Mouse (Mus musculus): ENCODE measurements around the gene Bak1. TPM values are rescaled to one million over a fixed set of nuclear protein-coding genes. Genes with fewer than 3 reads are reported as not detected.
A peak's percentile ranks its signal among the peaks of the same experiment; 100 is the strongest.

Gene Bak1
- polyA plus RNA-seq, 1 experiment from 2014 or later, result 8.1 TPM

DNA sequence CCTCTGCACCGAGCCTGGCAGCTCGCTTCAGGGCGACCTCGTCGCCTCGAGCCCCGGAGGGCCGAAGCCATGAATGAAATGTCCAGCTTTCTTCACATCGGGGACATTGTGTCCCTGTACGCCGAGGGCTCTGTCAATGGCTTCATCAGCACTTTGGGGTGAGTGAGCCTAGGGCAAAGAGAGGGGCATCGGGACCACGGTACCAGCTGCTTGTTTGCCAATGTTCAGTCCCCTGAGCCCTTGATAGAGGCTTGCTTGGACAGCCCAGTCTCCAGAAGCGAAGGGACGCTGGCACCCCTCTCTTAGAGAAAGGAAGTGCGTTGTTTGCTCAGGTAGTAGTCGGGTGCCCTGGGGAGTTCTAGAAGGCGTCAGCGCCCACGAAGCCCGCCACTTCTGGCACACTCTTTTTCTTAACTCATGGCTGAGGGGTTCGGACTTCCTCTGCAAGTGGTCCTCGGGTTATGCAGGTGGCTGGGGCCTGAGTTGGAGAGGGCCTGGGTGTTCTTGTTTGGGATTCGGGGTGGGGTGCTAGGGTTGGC, 28.8 kb upstream of the Bak1 start:
- Histone ChIP-seq H3K27me3 (ENCODE audit: control insufficient read depth, insufficient read depth, low read depth, low read length) (peaks cover 3% of the 10 kb centered on the region; the same call in 1 of the 2 replicates), H3K9me3 (ENCODE audit: control insufficient read depth, low read length) (0 out of 2 replicates have a peak, but pooled peaks cover 3% of the 10 kb centered on the region), H3K36me3 (ENCODE audit: control insufficient read depth, insufficient read depth, low read length) (no peaks in the 10 kb centered on the region), H3K9ac (ENCODE audit: low read length) (peak overlapping the region; percentile 84), H3K27ac (ENCODE audit: low read length) (peak overlapping the region; percentile 98), H3K4me3 (ENCODE audit: low read length) (peak overlapping the region; percentile 81), H3K4me2 (ENCODE audit: low read depth, low read length) (peak overlapping the region; percentile 99), H3K4me1 (replicated peaks; ENCODE audit: control insufficient read depth, insufficient read depth, low read length) (peaks cover 28% of the 10 kb centered on the region)
- peak; percentile 8; the same call in 1 of the 2 replicates for ATAC-seq (ENCODE audit: low read depth)
- 2% methylated on average over 24 of the region's 24 CpGs for WGBS

DNA sequence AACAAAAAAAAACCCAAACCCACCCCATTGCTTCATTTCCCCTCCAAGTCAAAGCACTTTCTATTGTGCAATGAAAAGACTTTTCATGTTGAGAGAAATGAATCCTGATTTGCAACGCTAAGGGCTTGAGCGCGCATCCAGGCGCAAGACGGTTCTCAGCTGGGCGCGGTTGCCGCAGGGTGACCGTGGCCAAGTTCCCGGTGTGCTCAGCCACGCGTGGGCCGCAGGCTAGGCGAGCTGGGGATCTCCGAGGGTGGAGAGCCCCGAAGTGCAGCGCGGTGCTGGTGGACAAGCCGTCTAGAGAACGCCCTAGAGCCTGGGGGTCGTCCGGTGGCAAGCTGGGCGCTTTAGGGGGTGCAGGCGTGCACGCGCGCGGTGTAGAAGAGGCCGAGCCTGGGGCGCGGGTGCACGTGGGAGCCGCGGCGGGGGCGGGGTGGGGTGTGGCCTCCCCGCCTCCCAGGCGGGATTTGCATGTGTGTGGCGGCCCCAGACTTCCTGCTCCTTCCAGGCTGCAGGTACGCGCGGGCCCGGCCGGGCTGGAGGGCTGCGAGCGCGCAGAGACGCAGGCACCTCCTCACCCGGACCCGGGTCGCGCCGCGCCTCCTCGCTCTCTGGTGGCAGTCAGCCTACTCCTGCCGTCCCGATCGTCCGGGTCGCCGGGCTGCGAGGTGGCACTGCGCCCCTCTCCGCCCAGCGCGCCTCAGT, 28.2 kb upstream of the Bak1 start, which contains the start of gene Itpr3:
Gene Itpr3, plus strand, starts transcription at position 493 of the 705 bp plus-strand sequence.
- ATAC-seq (ENCODE audit: low read depth), result peak; percentile 83
- under 1% methylated on average over 57 of the region's 66 CpGs for WGBS
- H3K4me1 ChIP-seq (replicated peaks; ENCODE audit: control insufficient read depth, insufficient read depth, low read length), result peaks cover 29% of the 10 kb centered on the region

DNA sequence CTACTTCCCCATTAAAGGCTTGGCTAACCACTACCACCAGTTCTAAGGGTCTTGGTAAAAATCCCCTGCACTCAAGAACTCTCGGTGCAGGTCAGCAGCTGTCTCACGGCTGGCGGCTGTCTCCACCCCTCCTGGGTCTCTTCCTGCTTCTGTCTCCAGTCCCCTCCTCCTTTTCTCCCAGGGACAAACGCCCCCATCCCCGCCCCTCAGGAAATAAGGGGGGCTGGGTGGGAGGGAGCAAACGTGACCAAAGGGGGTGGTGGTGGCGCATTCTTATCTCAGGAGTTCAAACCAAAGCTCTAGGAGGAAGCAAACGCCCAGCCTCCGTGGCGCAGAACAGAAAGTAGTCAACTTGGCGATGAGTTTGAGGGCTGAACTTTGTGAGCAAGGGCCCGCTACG, 27.4 kb upstream of the Bak1 start:
- H3K4me3 ChIP-seq (ENCODE audit: low read length), result peak overlapping the region; percentile 81
- no peaks in the 10 kb centered on the region for H3K9me3 ChIP-seq (ENCODE audit: control insufficient read depth, low read length)
- H3K4me1 ChIP-seq (replicated peaks; ENCODE audit: control insufficient read depth, insufficient read depth, low read length), result peaks cover 32% of the 10 kb centered on the region
- peaks cover 3% of the 10 kb centered on the region; the same call in 1 of the 2 replicates for H3K27me3 ChIP-seq (ENCODE audit: control insufficient read depth, insufficient read depth, low read depth, low read length)
- peak overlapping the region; percentile 99 for H3K4me2 ChIP-seq (ENCODE audit: low read depth, low read length)
- H3K27ac ChIP-seq (ENCODE audit: low read length), result peak overlapping the region; percentile 98
- H3K36me3 ChIP-seq (ENCODE audit: control insufficient read depth, insufficient read depth, low read length), result no peaks in the 10 kb centered on the region
- peak overlapping the region; percentile 84 for H3K9ac ChIP-seq (ENCODE audit: low read length)
- under 1% methylated on average over 13 of the region's 13 CpGs for WGBS
- peak; percentile 82 for ATAC-seq (ENCODE audit: low read depth)

More for the DNA sequence above, 28.2 kb upstream of the Bak1 start, which contains the start of gene Itpr3:
- Histone ChIP-seq H3K9me3 (ENCODE audit: control insufficient read depth, low read length) (0 out of 2 replicates have a peak, but pooled peaks cover 3% of the 10 kb centered on the region), H3K4me2 (ENCODE audit: low read depth, low read length) (peak within 1 kb of the TSS; percentile 99), H3K4me3 (ENCODE audit: low read length) (peak within 1 kb of the TSS; percentile 81), H3K9ac (ENCODE audit: low read length) (peak within 1 kb of the TSS; percentile 84), H3K27ac (ENCODE audit: low read length) (peak within 1 kb of the TSS; percentile 98), H3K36me3 (ENCODE audit: control insufficient read depth, insufficient read depth, low read length) (no peaks in the 10 kb centered on the region), H3K27me3 (ENCODE audit: control insufficient read depth, insufficient read depth, low read depth, low read length) (peaks cover 3% of the 10 kb centered on the region; the same call in 1 of the 2 replicates)

DNA sequence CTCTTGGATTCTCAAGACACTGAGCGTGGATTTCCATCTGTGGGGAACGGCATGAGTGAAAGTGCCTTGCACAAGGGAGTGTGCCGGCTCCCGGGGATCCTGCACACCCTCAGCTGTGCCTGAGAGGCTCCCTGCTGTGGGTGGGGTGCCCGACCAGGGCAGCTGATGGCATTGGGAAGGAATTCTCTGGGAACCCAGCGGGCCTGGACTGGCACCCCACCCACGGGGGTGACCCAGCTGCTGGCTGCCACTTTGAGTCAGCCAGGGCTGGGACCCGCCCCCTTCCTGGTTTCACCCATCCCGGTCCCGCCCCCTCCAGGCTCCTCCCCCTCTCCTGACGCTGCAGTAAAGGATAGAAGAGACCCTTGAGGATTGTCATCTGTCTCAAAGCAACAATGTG, 22.7 kb upstream of the Bak1 start:
- Histone ChIP-seq H3K9ac (ENCODE audit: low read length) (no peak overlapping the region), H3K36me3 (ENCODE audit: control insufficient read depth, insufficient read depth, low read length) (no peaks in the 10 kb centered on the region), H3K27me3 (ENCODE audit: control insufficient read depth, insufficient read depth, low read depth, low read length) (no peaks in the 10 kb centered on the region), H3K9me3 (ENCODE audit: control insufficient read depth, low read length) (no peaks in the 10 kb centered on the region), H3K4me1 (replicated peaks; ENCODE audit: control insufficient read depth, insufficient read depth, low read length) (peaks cover 14% of the 10 kb centered on the region; the same call in 1 of the 2 replicates), H3K4me2 (ENCODE audit: low read depth, low read length) (peak overlapping the region; percentile 45), H3K27ac (ENCODE audit: low read length) (no peak overlapping the region), H3K4me3 (ENCODE audit: low read length) (no peak overlapping the region)
- 23% methylated on average over 11 of the region's 11 CpGs for WGBS
- peak; percentile 24; the same call in 1 of the 2 replicates for ATAC-seq (ENCODE audit: low read depth)

DNA sequence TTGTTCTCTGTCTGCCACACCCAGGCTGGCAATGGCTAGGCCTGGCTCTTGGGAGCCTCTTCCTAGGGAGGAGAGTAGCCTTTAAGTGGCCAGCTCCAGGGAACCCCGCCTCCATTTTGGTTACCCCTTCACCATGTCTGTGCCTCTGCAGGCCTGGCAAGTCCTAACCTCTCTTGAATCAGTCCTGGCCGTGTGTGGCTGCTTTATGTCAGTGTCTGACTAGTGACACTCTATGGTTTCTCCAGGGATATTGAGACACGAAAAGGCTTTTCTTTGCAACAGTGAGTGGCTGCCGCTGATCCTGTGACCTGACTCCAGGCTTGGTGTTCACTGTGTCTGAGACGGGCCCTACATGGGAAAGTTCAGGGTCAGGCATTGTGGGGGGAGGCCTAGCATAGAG, 22.0 kb upstream of the Bak1 start:
- 60% methylated on average over 5 of the region's 5 CpGs for WGBS
- ATAC-seq (ENCODE audit: low read depth), result no peak
- H3K4me1 ChIP-seq (replicated peaks; ENCODE audit: control insufficient read depth, insufficient read depth, low read length), result peaks cover 13% of the 10 kb centered on the region; the same call in 1 of the 2 replicates
- H3K27ac ChIP-seq (ENCODE audit: low read length), result no peak overlapping the region
- H3K9me3 ChIP-seq (ENCODE audit: control insufficient read depth, low read length), result no peaks in the 10 kb centered on the region
- no peak overlapping the region for H3K9ac ChIP-seq (ENCODE audit: low read length)
- H3K4me3 ChIP-seq (ENCODE audit: low read length), result no peak overlapping the region
- no peaks in the 10 kb centered on the region for H3K36me3 ChIP-seq (ENCODE audit: control insufficient read depth, insufficient read depth, low read length)
- no peak overlapping the region for H3K4me2 ChIP-seq (ENCODE audit: low read depth, low read length)
- no peaks in the 10 kb centered on the region for H3K27me3 ChIP-seq (ENCODE audit: control insufficient read depth, insufficient read depth, low read depth, low read length)

DNA sequence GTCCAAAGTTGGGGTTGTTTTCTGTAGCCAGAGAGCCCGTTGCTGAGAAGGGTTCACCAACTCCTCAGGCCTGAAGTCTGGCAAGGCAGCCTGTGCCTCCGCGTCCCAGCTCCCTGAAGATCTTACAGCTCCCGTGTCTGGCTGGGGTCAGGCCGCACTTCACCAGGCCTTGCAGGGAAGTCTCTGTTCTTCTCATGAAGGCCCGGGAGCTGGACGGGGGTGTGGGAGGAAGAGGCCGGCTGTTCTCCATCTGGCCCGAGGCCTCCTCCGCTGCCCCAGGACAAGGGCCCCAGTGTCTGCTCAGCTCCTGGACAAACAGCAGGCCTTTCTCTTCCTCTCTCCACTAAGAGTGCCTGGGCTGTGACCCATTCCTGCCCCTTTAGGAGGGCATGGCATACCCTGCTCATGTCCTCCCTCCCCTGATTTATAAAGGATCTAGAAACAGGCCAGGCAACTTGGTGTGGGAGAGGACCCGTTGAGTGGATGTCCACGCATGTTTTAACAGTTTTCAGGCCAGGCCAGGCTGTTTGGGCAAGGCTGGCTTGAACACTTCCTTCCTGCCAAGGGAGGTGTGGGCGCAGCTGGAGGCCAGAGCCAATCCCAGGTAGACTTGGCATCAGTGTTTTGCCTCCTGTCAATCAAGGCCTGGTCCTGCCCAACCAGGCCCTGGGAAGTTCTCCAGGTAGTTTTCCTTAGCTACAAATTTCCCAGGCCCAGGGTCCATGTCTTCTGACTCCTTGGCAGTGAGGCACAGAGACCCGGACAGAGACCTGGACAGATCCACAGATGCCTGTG, 19.8 kb upstream of the Bak1 start:
- H3K27ac ChIP-seq (ENCODE audit: low read length), result peak overlapping the region; percentile 61
- H3K4me3 ChIP-seq (ENCODE audit: low read length), result no peak overlapping the region
- ATAC-seq (ENCODE audit: low read depth), result peak; percentile 26; the same call in 1 of the 2 replicates
- peak overlapping the region; percentile 52 for H3K9ac ChIP-seq (ENCODE audit: low read length)
- 40% methylated on average over 14 of the region's 14 CpGs for WGBS
- no peaks in the 10 kb centered on the region for H3K36me3 ChIP-seq (ENCODE audit: control insufficient read depth, insufficient read depth, low read length)
- peaks cover 11% of the 10 kb centered on the region; the same call in 1 of the 2 replicates for H3K4me1 ChIP-seq (replicated peaks; ENCODE audit: control insufficient read depth, insufficient read depth, low read length)
- no peak overlapping the region for H3K4me2 ChIP-seq (ENCODE audit: low read depth, low read length)
- no peaks in the 10 kb centered on the region for H3K27me3 ChIP-seq (ENCODE audit: control insufficient read depth, insufficient read depth, low read depth, low read length)
- no peaks in the 10 kb centered on the region for H3K9me3 ChIP-seq (ENCODE audit: control insufficient read depth, low read length)

DNA sequence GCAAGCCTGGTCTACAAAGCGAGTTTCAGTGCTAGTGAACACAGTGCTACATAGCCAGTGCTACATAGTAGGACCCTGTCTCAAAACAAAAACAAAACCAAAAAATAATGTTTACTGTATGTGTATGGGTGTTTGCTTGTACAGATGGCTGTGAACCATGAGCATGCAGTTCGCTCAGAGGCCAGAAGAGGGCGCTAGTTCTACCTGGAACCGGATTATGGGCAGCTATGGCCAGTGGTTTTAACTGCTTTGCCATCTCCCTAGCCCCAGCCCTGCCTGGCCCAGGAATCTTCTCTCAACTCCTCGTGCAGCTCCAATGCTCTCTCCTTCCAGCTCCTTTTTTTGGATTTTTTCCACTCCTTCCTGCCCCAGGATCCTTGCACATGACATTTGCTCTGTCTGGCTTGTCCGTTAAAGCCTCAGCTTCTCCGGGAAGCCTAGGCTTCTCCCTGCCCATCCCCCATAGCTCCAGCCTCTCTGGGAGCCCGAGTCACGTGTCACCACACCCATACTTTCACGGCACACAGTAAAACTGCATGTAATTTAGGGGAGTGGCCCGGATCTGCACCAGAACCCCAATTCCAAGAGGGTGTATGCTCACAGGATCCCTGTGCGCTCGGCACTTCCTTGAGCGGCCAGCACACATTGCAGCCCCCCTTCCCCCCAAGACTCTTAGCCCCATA, 19.1 kb upstream of the Bak1 start:
- peaks cover 11% of the 10 kb centered on the region; the same call in 1 of the 2 replicates for H3K4me1 ChIP-seq (replicated peaks; ENCODE audit: control insufficient read depth, insufficient read depth, low read length)
- no peaks in the 10 kb centered on the region for H3K9me3 ChIP-seq (ENCODE audit: control insufficient read depth, low read length)
- no peaks in the 10 kb centered on the region for H3K36me3 ChIP-seq (ENCODE audit: control insufficient read depth, insufficient read depth, low read length)
- no peak overlapping the region for H3K4me2 ChIP-seq (ENCODE audit: low read depth, low read length)
- no peak for ATAC-seq (ENCODE audit: low read depth)
- peak overlapping the region; percentile 61 for H3K27ac ChIP-seq (ENCODE audit: low read length)
- WGBS, result 72% methylated on average over 14 of the region's 14 CpGs
- no peaks in the 10 kb centered on the region for H3K27me3 ChIP-seq (ENCODE audit: control insufficient read depth, insufficient read depth, low read depth, low read length)
- peak overlapping the region; percentile 52 for H3K9ac ChIP-seq (ENCODE audit: low read length)
- no peak overlapping the region for H3K4me3 ChIP-seq (ENCODE audit: low read length)

DNA sequence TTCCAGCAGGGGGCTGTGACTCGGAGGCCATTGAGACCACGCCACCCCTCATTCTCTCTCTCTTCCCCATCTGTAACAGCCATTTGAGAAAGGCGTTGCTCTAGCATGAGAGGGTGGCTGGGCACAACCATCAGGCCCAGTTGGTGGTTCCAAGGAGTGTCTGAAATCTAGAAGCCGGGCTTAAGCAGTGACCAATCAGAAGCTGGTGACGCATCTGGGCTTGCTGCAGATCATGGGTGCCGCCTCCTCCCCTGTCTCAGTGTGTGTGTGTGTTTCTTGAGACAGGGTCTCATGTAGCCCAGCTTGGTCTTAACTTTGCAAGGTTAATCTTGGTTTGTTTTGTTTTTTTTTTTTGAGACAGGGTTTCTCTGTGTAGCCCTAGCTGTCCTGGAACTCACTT, 16.4 kb upstream of the Bak1 start:
- H3K4me3 ChIP-seq (ENCODE audit: low read length), result no peak overlapping the region
- no peaks in the 10 kb centered on the region for H3K27me3 ChIP-seq (ENCODE audit: control insufficient read depth, insufficient read depth, low read depth, low read length)
- peaks cover 11% of the 10 kb centered on the region for H3K4me1 ChIP-seq (replicated peaks; ENCODE audit: control insufficient read depth, insufficient read depth, low read length)
- ATAC-seq (ENCODE audit: low read depth), result no peak
- H3K36me3 ChIP-seq (ENCODE audit: control insufficient read depth, insufficient read depth, low read length), result no peaks in the 10 kb centered on the region
- no peak overlapping the region for H3K27ac ChIP-seq (ENCODE audit: low read length)
- no peaks in the 10 kb centered on the region for H3K9me3 ChIP-seq (ENCODE audit: control insufficient read depth, low read length)
- H3K4me2 ChIP-seq (ENCODE audit: low read depth, low read length), result no peak overlapping the region
- H3K9ac ChIP-seq (ENCODE audit: low read length), result no peak overlapping the region
- WGBS, result 84% methylated on average over 6 of the region's 6 CpGs
